Mouse (Mus musculus) CH12.LX (cell line): ENCODE measurements around the gene Gmpr.

ENCODE experiments used
- BHLHE40 ChIP-seq: IDR thresholded peaks from 2 replicates; pipeline ENCODE4 v1.6.1; 2011; ENCODE audit warnings: mild to moderate bottlenecking, low read depth, low read length, improper control_type of control experiment
- CTCF ChIP-seq, 2 experiments: IDR thresholded peaks in 1 of 2; conservative IDR thresholded peaks in 1 of 2; 2 replicates each; pipeline ENCODE4 v1.5.1; 2011 to 2012; ENCODE audit warnings: low read depth in 2 of 2, low read length in 2 of 2, improper control_type of control experiment in 1 of 2, inconsistent platforms in 1 of 2, mild to moderate bottlenecking in 1 of 2, moderate library complexity in 1 of 2
- EP300 ChIP-seq: IDR thresholded peaks from 2 replicates; pipeline ENCODE4 v1.6.1; 2011; ENCODE audit warnings: low read length, improper control_type of control experiment
- JUND ChIP-seq: conservative IDR thresholded peaks from 2 replicates; pipeline ENCODE4 v1.6.1; 2011; ENCODE audit warnings: low read depth, low read length, improper control_type of control experiment
- MXI1 ChIP-seq: IDR thresholded peaks from 2 replicates; pipeline ENCODE4 v1.6.1; 2011; ENCODE audit warnings: mild to moderate bottlenecking, low read depth, low read length, improper control_type of control experiment
- POLR2A ChIP-seq: IDR thresholded peaks from 2 replicates; pipeline ENCODE4 v1.6.1; 2011; ENCODE audit warnings: low read depth, mild to moderate bottlenecking, improper control_type of control experiment, low read length

- TF ChIP-seq POLR2A, result no peak
- no peak for TF ChIP-seq EP300
- no peak for TF ChIP-seq CTCF (conservative IDR thresholded peaks at IDR 0.05 in 1 of 2, IDR thresholded peaks at IDR 0.05 in 1 of 2; ENCODE audit: low read depth in 2 of 2, low read length in 2 of 2)
- no peak for TF ChIP-seq MXI1
- TF ChIP-seq BHLHE40, result no peak
- no peak for TF ChIP-seq JUND
These were observed 40.3 kb downstream of the Gmpr start for GRCm38 (mm10) chr13:45547549-45547948.
